Mouse (Mus musculus) layer of hippocampus, postnatal 36 days (tissue): ENCODE measurements at regions not wholly inside any gene's neighbourhood (a gene's known extent, or its start where the extent isn't known, plus 50 kb on each side); places are given as distances from the start of the nearest gene placed in this dataset.

Experiments used
- DNase-seq, 2 experiments: peaks; one replicate each; pipeline ENCODE4 v3.0.0; 2022

DNA sequence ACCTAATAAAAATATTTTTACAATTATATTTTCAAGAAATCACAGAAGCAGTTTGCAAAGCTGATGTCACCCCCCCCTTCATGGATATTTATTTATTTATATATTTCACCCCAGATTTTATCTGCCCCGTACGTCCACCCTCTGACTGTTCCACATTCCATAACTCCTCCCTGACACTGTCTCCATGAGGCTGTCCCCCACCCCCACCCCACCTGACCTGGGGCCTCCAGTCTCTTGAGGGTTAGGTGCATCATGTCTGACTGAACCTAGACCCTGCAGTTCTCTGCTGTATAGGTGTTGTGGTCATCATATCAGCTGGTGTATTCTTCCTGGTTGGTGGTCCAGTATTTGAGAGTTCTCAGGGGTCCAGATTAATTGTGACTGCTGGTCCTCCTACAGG lies 1083.9 kb upstream of the Cadm2 start:
- no peak for DNase-seq

DNA sequence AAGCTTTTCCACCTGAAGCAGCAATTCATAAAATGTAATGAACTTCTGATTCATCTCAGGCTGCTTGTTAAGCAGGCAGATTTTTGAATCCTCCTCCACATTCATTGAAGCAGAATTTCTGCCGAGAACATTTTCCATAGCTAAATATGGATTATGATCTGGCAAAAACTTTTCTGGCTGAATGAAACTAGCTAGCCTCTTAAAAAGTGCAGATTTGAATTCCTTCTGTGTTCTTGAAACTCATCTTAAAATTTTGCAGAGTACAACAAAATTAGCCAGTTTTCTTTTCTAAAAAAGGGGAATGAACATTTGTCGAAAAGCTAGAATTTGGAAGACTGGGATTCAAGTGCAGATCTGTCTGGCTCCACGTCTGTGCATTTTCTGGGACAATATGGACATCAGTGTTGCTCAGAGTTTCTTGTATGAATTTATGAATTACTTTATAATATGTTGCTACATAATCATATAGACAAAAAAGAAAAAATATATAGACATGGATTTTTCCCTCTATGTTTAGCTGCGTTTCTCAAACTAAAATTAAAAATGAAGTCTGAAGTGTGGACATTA lies 1046.3 kb upstream of the Cadm2 start:
- peak in 1 of 2 experiments; percentile 5 for DNase-seq

DNA sequence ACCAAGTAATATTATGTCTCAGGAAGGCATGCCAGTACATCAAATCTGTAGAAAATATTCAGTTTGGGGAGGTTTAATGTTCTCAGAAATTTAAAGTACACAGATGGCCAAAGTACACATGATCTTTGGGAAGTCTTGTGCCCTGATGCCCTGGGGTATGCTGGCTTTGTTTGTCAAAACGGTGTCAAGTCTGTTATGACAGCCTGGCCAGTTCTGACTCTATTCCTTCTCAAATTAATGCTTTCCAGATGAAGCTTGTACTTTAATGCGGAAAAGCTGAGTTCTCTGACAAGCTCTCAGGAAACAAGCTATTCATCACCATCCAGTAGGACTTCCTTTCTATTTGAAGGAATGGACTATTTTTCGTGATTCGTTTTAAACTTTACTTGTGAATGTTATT lies 1037.7 kb upstream of the Cadm2 start:
- DNase-seq: no peak

DNA sequence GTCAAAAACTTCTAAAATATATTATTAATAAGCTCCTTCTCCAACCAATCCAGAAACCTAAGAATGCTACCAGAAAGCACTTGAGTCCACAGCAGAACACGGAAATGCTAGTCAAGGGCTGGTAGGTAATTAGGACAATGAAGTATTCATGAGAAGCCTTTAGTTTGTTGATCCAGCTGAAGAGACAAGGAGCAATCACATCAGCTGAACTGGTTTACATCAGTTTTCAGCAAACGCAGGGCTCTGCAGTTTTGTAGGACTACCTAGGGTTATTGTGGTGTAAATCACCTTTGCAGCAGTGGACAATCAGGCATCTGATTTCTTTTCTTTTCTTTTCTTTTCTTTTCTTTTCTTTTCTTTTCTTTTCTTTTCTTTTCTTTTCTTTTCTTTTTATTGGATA lies 1007.3 kb upstream of the Cadm2 start:
- no peak for DNase-seq

DNA sequence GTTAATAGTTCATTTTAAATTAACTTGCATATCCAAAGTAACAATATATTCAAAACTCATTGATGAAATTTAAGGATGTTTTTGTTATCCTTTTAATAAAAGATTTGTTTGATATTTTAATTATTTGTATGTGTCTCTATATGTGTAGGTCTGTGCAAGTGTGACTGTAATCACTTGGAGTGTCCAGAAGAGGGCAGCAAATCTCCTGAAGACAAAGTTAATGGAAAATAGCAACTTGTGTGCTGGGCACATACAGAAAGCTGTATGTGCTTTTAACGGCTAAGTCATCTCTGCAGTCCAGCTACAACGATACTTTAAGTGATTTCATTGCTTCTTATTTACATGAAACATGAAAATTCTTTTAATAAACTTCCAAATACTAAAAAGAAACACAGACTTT lies 993.3 kb upstream of the Cadm2 start:
- no peak for DNase-seq
